Mouse (Mus musculus) erythroblast, embryonic 14.5 days (primary cell): ENCODE data around the gene Mtfr2. TPM values are rescaled to one million over a fixed set of nuclear protein-coding genes. Genes with fewer than 3 reads are reported as not detected.
A peak's percentile ranks its signal among the peaks of the same experiment; 100 is the strongest.

Source experiments
- H3K27me3 ChIP-seq: 2 replicates; pipeline ENCODE4 v1.6.1; 2012; ENCODE audit warnings: inconsistent platforms; ENCODE audit not compliant: control insufficient read depth
- H3K36me3 ChIP-seq: 2 replicates; pipeline ENCODE4 v1.6.1; 2012; ENCODE audit warnings: mild to moderate bottlenecking, inconsistent platforms; ENCODE audit not compliant: control insufficient read depth
- H3K4me1 ChIP-seq: 2 replicates; pipeline ENCODE4 v1.6.1; 2012; ENCODE audit warnings: inconsistent platforms; ENCODE audit not compliant: control insufficient read depth
- H3K4me3 ChIP-seq: replicated peaks from 2 replicates; pipeline ENCODE3; 2012; ENCODE audit warnings: moderate library complexity, mild to moderate bottlenecking, inconsistent platforms
- H3K9me3 ChIP-seq: 2 replicates; pipeline ENCODE4 v1.6.1; 2012; ENCODE audit warnings: low read length, inconsistent platforms, mixed read lengths; ENCODE audit not compliant: control insufficient read depth
- GATA1 ChIP-seq: IDR thresholded peaks from 2 replicates; pipeline ENCODE4 v1.6.1; 2012; ENCODE audit warnings: low read length, inconsistent platforms, mixed read lengths
- TAL1 ChIP-seq: IDR thresholded peaks from 3 replicates; pipeline ENCODE4 v1.6.1; 2012; ENCODE audit warnings: low read length, inconsistent platforms, mixed read lengths
- polyA plus RNA-seq: library from polyadenylated mRNA; stranded (reverse); fragments of >175 nt; gene quantifications from 2 replicates; pipeline ENCODE4 v1.2.3, GENCODE M21; 2012

Gene Mtfr2
- polyA plus RNA-seq = 0.42 and 0.93 TPM in 2 replicates

DNA sequence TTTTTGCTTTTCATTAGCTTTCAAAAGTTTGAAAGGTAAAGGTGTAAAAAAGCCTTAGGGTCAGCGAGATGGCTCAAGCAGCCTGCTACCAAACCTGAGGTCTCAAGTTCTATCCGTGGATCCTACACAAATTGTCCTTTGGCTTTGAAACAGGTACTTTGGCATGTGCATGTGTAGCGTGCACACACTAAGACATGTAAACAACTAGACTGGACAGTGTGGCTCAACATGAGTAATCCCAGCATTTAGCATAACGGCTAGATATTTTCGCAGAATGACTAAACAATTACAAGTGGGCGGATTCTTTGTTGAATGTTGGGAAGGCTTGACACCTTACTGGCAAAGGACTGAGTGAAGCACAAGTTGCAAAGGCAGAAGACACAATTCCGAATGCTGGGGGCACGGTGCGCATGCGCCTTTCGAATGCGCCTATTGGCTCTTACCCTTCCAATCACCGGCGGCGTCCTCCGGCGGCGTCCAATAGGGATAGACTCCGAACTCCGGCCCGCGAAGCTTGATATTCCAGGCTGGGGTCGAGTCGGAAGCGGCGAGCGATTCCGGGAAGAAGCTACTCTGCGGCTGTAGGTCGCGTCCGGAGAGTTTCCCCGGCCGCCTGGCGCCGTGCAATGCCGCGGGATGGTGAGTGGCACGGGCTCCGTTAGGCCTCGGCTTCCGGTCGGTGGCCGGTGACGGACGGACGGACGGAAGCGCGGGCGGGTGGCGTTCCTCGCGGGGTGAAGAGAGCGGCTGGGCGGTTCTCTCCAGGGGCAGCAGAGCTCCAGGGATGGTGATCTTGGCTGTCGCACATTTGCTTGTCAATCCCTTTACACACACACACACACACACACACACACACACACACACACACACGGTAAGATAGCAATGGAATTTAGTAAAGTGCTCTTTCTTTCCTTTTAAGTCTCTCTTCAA, at the start of gene Mtfr2:
Mtfr2 (plus strand) TSS at position 486 of the 930 bp plus-strand sequence.
- H3K27me3 ChIP-seq = no peaks in the 10 kb centered on the region
- H3K4me1 ChIP-seq = peaks cover 32% of the 10 kb centered on the region
- H3K4me3 ChIP-seq = peak within 1 kb of the TSS; percentile 98
- no peaks in the 10 kb centered on the region for H3K9me3 ChIP-seq
- no peak for TF ChIP-seq GATA1
- TF ChIP-seq TAL1 = no peak
- H3K36me3 ChIP-seq = peaks cover 69% of the 10 kb centered on the region

- no peaks in the 10 kb centered on the region; the same call in 1 of the 2 replicates for H3K27me3 ChIP-seq
- TF ChIP-seq TAL1 (no peak), GATA1 (no peak)
- no peak overlapping the region for H3K4me3 ChIP-seq
- no peaks in the 10 kb centered on the region for H3K36me3 ChIP-seq
- no peaks in the 10 kb centered on the region for H3K4me1 ChIP-seq
- H3K9me3 ChIP-seq = no peaks in the 10 kb centered on the region
Observed at GRCm38 (mm10) chr10:20298152-20298920, 49.2 kb upstream of the Mtfr2 start.

DNA sequence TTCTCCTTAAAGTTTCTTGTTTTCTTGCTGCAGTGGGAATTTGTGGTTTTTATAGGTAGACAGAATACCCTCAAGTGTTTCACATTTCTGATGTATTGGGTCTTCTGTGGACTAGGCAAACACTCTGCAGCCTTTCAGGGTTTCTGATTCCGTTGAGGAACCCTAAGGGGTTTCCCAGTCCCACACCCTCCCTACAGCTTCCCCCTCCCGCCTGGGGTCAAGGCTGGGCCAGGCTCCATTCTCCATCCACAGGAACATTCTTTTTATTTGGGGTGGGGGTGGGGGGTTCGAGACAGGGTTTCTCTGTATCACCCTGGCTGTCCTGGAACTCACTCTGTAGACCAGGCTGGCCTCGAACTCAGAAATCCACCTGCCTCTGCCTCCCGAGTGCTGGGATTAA, 48.5 kb upstream of the Mtfr2 start:
- H3K4me1 ChIP-seq = no peaks in the 10 kb centered on the region
- TF ChIP-seq GATA1 (no peak), TAL1 (no peak)
- no peaks in the 10 kb centered on the region for H3K9me3 ChIP-seq
- H3K27me3 ChIP-seq = no peaks in the 10 kb centered on the region; the same call in 1 of the 2 replicates
- H3K36me3 ChIP-seq = no peaks in the 10 kb centered on the region
- H3K4me3 ChIP-seq = no peak overlapping the region

DNA sequence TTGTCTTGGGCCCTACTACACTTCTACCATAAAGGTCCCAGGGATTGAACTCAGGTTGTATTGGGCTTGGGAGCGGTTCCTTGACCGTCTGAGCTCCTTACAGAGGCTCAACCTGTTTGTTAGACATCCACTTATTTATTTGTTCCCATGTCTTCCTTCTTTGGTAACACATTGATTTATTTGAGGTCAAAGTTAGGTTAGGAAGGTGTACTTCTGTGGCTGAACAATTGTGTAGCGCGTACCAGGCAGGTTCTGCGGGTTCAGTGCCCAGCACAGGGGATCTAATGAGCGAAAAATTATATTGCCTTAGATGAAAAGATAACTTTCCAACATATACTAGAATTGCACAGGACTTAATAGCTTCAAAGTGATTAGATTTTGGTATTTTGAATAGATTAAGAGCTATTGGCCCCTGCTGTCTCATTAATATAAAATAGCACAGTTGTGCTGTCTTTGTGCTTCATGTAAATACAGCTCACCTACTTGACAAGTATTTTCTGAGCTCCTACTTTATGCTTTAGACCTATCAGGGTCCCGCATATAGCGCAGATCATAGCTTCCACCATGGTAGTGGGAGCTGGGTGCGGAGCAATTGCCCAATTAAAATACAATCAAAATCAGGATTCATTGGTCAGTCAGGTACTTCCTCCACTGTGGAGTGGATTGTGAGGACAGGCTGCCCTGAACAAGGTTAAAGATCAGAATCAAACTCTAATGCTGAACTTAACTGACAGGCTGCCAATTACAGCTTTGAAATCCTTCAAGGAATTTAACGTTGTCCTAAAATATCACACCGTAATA, 36.4 kb upstream of the Mtfr2 start:
- peak overlapping the region; percentile 90 for H3K4me3 ChIP-seq
- no peaks in the 10 kb centered on the region for H3K27me3 ChIP-seq
- peaks cover 31% of the 10 kb centered on the region for H3K4me1 ChIP-seq
- H3K9me3 ChIP-seq = no peaks in the 10 kb centered on the region
- peaks cover 12% of the 10 kb centered on the region for H3K36me3 ChIP-seq
- TF ChIP-seq GATA1 = no peak
- TF ChIP-seq TAL1 = no peak

GRCm38 (mm10) chr10:20311918-20312735, 35.4 kb upstream of the Mtfr2 start, which contains the start of gene Bclaf1:
TSS of gene Bclaf1 (plus strand) at chr10:20312469.
- no peaks in the 10 kb centered on the region for H3K9me3 ChIP-seq
- H3K4me3 ChIP-seq = peak within 1 kb of the TSS; percentile 90
- TF ChIP-seq GATA1 = no peak
- TF ChIP-seq TAL1 = no peak
- no peaks in the 10 kb centered on the region for H3K27me3 ChIP-seq
- H3K36me3 ChIP-seq = peaks cover 18% of the 10 kb centered on the region
- peaks cover 37% of the 10 kb centered on the region for H3K4me1 ChIP-seq

- no peaks in the 10 kb centered on the region for H3K27me3 ChIP-seq
- peaks cover 43% of the 10 kb centered on the region for H3K4me1 ChIP-seq
- H3K4me3 ChIP-seq = peak overlapping the region; percentile 90
- no peak for TF ChIP-seq TAL1
- TF ChIP-seq GATA1 = no peak; the same call in 1 of the 2 replicates
- no peaks in the 10 kb centered on the region for H3K9me3 ChIP-seq
- peaks cover 25% of the 10 kb centered on the region for H3K36me3 ChIP-seq
Observed at GRCm38 (mm10) chr10:20312736-20313301, 34.8 kb upstream of the Mtfr2 start.

DNA sequence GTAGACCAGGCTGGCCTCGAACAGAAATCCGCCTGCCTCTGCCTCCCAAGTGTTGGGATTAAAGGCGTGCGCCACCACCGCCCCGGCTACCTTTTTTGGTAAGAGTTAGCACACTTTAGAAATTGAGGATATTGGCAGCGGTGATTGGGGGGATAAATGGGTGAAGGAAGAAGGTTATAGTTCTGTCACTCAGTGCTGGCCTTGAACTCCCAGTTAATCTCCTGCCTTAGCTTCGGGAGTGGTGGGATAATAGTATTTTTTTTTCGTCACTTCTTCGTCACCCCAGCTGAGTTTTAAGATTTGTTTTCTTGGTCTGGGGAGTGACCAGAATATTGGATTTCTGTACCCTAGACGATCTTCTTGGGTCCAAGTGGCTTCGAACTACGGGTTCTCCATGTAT, 34.1 kb upstream of the Mtfr2 start:
- peak overlapping the region; percentile 90 for H3K4me3 ChIP-seq
- peaks cover 31% of the 10 kb centered on the region for H3K36me3 ChIP-seq
- no peaks in the 10 kb centered on the region for H3K9me3 ChIP-seq
- no peak for TF ChIP-seq TAL1
- TF ChIP-seq GATA1 = no peak
- H3K4me1 ChIP-seq = peaks cover 44% of the 10 kb centered on the region
- H3K27me3 ChIP-seq = no peaks in the 10 kb centered on the region
